Mouse (Mus musculus): ENCODE results near the gene Mmp28. TPM values are rescaled to one million over a fixed set of nuclear protein-coding genes. Genes with fewer than 3 reads are reported as not detected.

Gene Mmp28
- polyA plus RNA-seq, 1 experiment from 2014 or later = 5.1 TPM

DNA sequence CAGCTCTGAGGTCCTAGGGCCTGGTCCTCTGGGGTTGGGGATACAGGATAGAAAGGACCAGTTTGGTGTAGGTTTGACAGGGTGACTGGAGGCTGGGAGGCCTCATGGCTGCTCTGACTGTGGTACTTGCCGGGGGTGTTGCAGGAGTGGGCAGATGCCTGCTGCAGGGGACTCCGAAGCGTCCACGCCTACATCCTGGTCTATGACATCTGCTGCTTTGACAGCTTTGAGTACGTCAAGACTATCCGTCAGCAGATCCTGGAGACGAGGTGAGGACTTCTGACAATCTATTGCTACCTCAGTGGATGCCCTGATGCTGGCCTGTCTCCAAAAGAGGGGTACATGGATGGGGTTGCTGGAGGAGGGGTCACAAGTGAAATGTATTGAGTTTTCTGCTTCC, 45.2 kb downstream of the Mmp28 start:
- Histone ChIP-seq H3K9me3 (ENCODE audit: low read length) (no peaks in the 10 kb centered on the region), H3K4me3 (ENCODE audit: low read depth, low read length) (no peak overlapping the region), H3K4me2 (replicated peaks; ENCODE audit: low read depth, low read length) (no peak overlapping the region), H3K27me3 (replicated peaks; ENCODE audit: insufficient read depth, low read length) (peaks cover 11% of the 10 kb centered on the region; the same call in 1 of the 2 replicates), H3K9ac (replicated peaks; ENCODE audit: low read depth) (no peak overlapping the region), H3K27ac (ENCODE audit: low read length) (no peak overlapping the region), H3K4me1 (ENCODE audit: insufficient read depth, low read depth, low read length) (no peaks in the 10 kb centered on the region), H3K36me3 (ENCODE audit: insufficient read depth, low read length) (no peaks in the 10 kb centered on the region)
- no peak for TF ChIP-seq EP300 (IDR thresholded peaks at IDR 0.05)
- no peak for TF ChIP-seq CTCF (IDR thresholded peaks at IDR 0.05)
- DNase-seq (ENCODE audit: low spot score) (no peak), ATAC-seq (no peak)
- 70% methylated on average over 7 of the region's 7 CpGs for WGBS

DNA sequence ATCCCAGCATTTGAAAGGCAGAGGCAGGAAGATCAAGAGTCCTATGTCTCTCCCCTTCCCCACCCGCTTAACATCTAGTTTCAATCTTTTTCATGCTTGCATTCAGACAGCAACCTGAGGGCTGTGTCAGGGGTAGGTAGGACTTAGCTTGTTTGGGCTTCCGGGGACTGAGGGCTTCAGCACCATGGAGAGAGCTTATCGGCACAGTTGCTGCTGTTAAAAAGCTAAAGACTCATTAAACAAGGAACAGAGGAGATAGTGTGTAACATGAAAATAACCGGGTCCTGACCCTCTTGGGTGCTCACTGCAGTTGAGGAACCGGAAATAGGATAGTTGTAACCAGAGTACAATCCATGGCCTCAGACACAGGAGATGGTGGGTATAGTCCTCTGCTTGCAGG, 45.8 kb downstream of the Mmp28 start:
- ATAC-seq = peak; percentile 57; the same call in 1 of the 2 replicates
- Histone ChIP-seq H3K4me3 (ENCODE audit: low read depth, low read length) (no peak overlapping the region), H3K27ac (ENCODE audit: low read length) (no peak overlapping the region), H3K4me2 (replicated peaks; ENCODE audit: low read depth, low read length) (no peak overlapping the region), H3K27me3 (replicated peaks; ENCODE audit: insufficient read depth, low read length) (peaks cover 11% of the 10 kb centered on the region; the same call in 1 of the 2 replicates), H3K9me3 (ENCODE audit: low read length) (no peaks in the 10 kb centered on the region), H3K4me1 (ENCODE audit: insufficient read depth, low read depth, low read length) (no peaks in the 10 kb centered on the region), H3K36me3 (ENCODE audit: insufficient read depth, low read length) (no peaks in the 10 kb centered on the region), H3K9ac (replicated peaks; ENCODE audit: low read depth) (no peak overlapping the region)
- 5% methylated on average over 5 of the region's 5 CpGs for WGBS
- TF ChIP-seq EP300 (IDR thresholded peaks at IDR 0.05) = no peak
- no peak for TF ChIP-seq CTCF (IDR thresholded peaks at IDR 0.05)
- DNase-seq (ENCODE audit: low spot score) = peak; percentile 69

DNA sequence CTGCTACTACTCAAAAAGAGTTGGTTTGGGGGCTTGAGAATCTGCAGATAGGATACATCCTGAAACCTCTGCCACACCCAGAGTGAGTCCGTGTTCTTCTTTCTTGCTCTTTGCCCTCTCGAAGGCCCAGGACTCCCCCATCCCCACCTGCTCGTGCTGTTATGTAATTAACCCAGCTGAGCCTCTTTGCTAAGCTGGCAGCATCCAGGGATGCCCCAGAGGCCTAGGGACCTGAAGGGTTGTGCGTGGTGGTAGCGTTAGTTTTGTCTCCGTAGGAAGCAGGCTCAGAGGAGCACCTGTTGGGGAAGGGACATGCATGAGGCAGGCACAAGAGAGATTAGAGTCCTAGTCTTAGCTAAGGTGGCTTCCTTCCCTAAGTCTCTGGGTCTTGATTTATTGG, 52.4 kb downstream of the Mmp28 start:
- no peaks in the 10 kb centered on the region for H3K9me3 ChIP-seq (ENCODE audit: low read length)
- DNase-seq (ENCODE audit: low spot score) (no peak), ATAC-seq (no peak)
- 62% methylated on average over 6 of the region's 6 CpGs for WGBS
- H3K36me3 ChIP-seq (ENCODE audit: insufficient read depth, low read length) = no peaks in the 10 kb centered on the region
- no peak for TF ChIP-seq CTCF (IDR thresholded peaks at IDR 0.05)
- no peak for TF ChIP-seq EP300 (IDR thresholded peaks at IDR 0.05)
- H3K4me3 ChIP-seq (ENCODE audit: low read depth, low read length) = no peak overlapping the region
- peaks cover 4% of the 10 kb centered on the region; the same call in 1 of the 2 replicates for H3K4me1 ChIP-seq (ENCODE audit: insufficient read depth, low read depth, low read length)
- no peak overlapping the region for H3K9ac ChIP-seq (replicated peaks; ENCODE audit: low read depth)
- no peaks in the 10 kb centered on the region for H3K27me3 ChIP-seq (replicated peaks; ENCODE audit: insufficient read depth, low read length)
- H3K4me2 ChIP-seq (replicated peaks; ENCODE audit: low read depth, low read length) = no peak overlapping the region
- no peak overlapping the region for H3K27ac ChIP-seq (ENCODE audit: low read length)

DNA sequence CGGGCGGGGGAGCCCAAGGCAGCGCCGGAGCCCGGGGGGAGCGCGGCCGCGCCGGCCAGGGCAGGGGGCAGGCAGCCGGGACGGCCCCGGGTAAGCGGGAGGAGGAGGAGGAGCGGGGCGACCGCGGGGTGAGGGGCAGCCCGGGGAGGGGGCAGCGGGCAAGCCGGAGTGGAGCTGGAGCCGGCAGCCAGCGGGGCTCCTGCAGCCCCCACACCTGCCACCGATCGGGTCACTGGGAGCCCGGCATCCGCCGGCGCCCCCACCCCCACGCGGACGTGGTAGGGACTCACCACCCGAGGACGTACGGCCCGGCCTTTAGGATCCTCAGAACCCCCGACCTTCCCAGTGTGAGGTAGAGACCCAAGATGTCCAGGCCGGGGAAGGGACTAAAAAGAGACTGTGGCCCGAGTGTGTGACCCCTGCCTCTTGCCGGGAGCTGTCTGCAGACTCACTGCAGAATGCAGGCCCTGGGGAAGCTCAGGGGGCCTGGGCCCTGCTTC, 53.0 kb downstream of the Mmp28 start:
- H3K27ac ChIP-seq (ENCODE audit: low read length) = no peak overlapping the region
- WGBS = 6% methylated on average over 29 of the region's 40 CpGs
- no peak for DNase-seq (ENCODE audit: low spot score)

DNA sequence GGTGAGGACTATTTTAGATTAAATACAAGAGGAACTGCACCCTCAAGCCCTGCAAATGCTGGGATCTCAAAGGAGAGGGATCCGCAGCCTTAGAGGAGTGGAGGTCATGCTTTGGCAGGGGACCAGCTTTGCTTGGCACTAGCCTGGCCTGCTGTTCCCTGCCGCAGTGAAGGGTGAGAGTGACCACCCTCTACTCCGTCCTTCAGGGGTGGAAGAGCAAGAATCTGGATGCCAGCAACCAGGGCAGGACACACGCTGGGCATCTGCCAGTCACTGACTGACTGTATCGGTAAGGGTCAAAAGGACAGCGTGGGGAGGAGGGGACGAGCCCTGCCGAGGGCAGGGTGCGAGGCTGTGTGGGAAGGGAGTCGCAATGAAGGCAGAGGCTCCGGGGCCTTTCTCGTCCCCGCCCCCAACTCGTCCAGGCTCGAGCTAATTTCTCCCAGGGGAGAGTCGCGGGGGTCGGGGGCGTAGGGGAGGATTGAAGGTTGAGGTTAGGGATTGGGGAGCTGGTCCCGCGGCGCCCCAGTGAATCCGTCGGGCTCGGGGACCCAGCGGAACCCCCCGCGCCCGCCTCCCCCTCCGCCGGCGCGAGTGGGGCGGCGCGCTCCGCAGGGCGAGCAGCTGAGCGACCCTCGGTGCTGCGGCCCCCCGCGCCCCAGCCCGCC, 53.6 kb downstream of the Mmp28 start, which contains the start of gene Rasl10b:
Rasl10b (plus strand) TSS at position 51 of the 668 bp plus-strand sequence.
- TF ChIP-seq CTCF (IDR thresholded peaks at IDR 0.05) (no peak), EP300 (IDR thresholded peaks at IDR 0.05) (no peak)
- Histone ChIP-seq H3K4me2 (replicated peaks; ENCODE audit: low read depth, low read length) (peak within 1 kb of the TSS; percentile 99), H3K27ac (ENCODE audit: low read length) (no peak within 1 kb of the TSS), H3K9me3 (ENCODE audit: low read length) (no peaks in the 10 kb centered on the region), H3K4me1 (ENCODE audit: insufficient read depth, low read depth, low read length) (peaks cover 4% of the 10 kb centered on the region; the same call in 1 of the 2 replicates), H3K36me3 (ENCODE audit: insufficient read depth, low read length) (no peaks in the 10 kb centered on the region; the same call in 1 of the 2 replicates), H3K4me3 (ENCODE audit: low read depth, low read length) (peak within 1 kb of the TSS; percentile 59), H3K27me3 (replicated peaks; ENCODE audit: insufficient read depth, low read length) (no peaks in the 10 kb centered on the region), H3K9ac (replicated peaks; ENCODE audit: low read depth) (no peak within 1 kb of the TSS; the same call in 1 of the 2 replicates)
- DNase-seq (ENCODE audit: low spot score) (peak; percentile 22), ATAC-seq (peak; percentile 57)
- WGBS = 2% methylated on average over 22 of the region's 44 CpGs

More for the DNA sequence above, 53.0 kb downstream of the Mmp28 start:
- Histone ChIP-seq H3K9me3 (ENCODE audit: low read length) (no peaks in the 10 kb centered on the region), H3K4me2 (replicated peaks; ENCODE audit: low read depth, low read length) (peak overlapping the region; percentile 99), H3K36me3 (ENCODE audit: insufficient read depth, low read length) (no peaks in the 10 kb centered on the region; the same call in 1 of the 2 replicates), H3K27me3 (replicated peaks; ENCODE audit: insufficient read depth, low read length) (no peaks in the 10 kb centered on the region), H3K9ac (replicated peaks; ENCODE audit: low read depth) (no peak overlapping the region), H3K4me3 (ENCODE audit: low read depth, low read length) (peak overlapping the region; percentile 59), H3K4me1 (ENCODE audit: insufficient read depth, low read depth, low read length) (peaks cover 4% of the 10 kb centered on the region; the same call in 1 of the 2 replicates)
- peak; percentile 40; the same call in 1 of the 2 replicates for ATAC-seq
- TF ChIP-seq EP300 (IDR thresholded peaks at IDR 0.05) (no peak), CTCF (IDR thresholded peaks at IDR 0.05) (no peak)

DNA sequence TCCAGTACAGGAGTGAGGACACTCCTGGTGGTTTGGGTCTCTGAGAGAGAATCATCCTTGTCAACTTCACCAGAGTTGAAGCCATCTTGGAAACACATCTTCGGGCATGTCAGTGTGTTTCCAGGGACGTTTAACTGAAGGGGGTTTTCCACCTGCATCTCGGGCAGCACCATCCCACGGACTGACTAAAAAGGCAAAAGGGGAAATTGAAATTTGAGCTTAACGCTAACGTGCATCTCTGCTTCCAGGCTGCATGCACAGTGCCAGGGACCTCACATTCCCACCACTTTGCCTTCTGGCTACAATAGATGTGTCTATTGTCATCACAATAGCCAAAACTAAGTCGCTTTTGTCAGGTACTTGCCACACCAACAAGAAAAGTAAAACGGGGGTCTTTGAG, 54.6 kb downstream of the Mmp28 start:
- no peak overlapping the region for H3K9ac ChIP-seq (replicated peaks; ENCODE audit: low read depth)
- H3K4me1 ChIP-seq (ENCODE audit: insufficient read depth, low read depth, low read length) = peaks cover 4% of the 10 kb centered on the region; the same call in 1 of the 2 replicates
- H3K4me2 ChIP-seq (replicated peaks; ENCODE audit: low read depth, low read length) = no peak overlapping the region
- H3K27ac ChIP-seq (ENCODE audit: low read length) = no peak overlapping the region
- no peaks in the 10 kb centered on the region; the same call in none of the 2 replicates for H3K36me3 ChIP-seq (ENCODE audit: insufficient read depth, low read length)
- no peak for TF ChIP-seq CTCF (IDR thresholded peaks at IDR 0.05)
- no peak for TF ChIP-seq EP300 (IDR thresholded peaks at IDR 0.05)
- no peak for DNase-seq (ENCODE audit: low spot score)
- no peak overlapping the region for H3K4me3 ChIP-seq (ENCODE audit: low read depth, low read length)
- 35% methylated on average over 8 of the region's 8 CpGs for WGBS
- no peak for ATAC-seq
- no peaks in the 10 kb centered on the region for H3K9me3 ChIP-seq (ENCODE audit: low read length)
- H3K27me3 ChIP-seq (replicated peaks; ENCODE audit: insufficient read depth, low read length) = no peaks in the 10 kb centered on the region

Measured in lung, postnatal 0 days (tissue).